Mouse (Mus musculus): ENCODE measurements around the gene Cdc6.

GRCm38 (mm10) chr11:98911498-98911897, 3.9 kb downstream of the Cdc6 start:
- TF ChIP-seq CTCF (IDR thresholded peaks at IDR 0.05; ENCODE audit: low read depth, low read length), result no peak
- peak; percentile 68 for TF ChIP-seq TAL1 (conservative IDR thresholded peaks at IDR 0.05; ENCODE audit: low read depth, low read length)
- TF ChIP-seq GATA1 (IDR thresholded peaks at IDR 0.05; ENCODE audit: borderline replicate concordance, low read length), result no peak
